Mouse (Mus musculus): Measurements from ENCODE around the gene Ube2a. TPM values are rescaled to one million over a fixed set of nuclear protein-coding genes. Genes with fewer than 3 reads are reported as not detected.
A peak's percentile ranks its signal among the peaks of the same experiment; 100 is the strongest.

Ube2a gene
- polyA plus RNA-seq (2011; ENCODE audit: insufficient read length, low read depth, missing spikeins) = 60.2 and 65.7 TPM in 2 replicates

- Histone ChIP-seq H3K27ac (ENCODE audit: insufficient read depth, low read length) (no peak within 1 kb of the TSS; the same call in 1 of the 2 replicates), H3K4me3 (ENCODE audit: insufficient read depth, low read length) (peak within 1 kb of the TSS; percentile 91), H3K4me1 (ENCODE audit: control insufficient read depth, insufficient read depth, low read length) (no peaks in the 10 kb centered on the region)
- TF ChIP-seq CTCF (IDR thresholded peaks at IDR 0.05; ENCODE audit: borderline replicate concordance, insufficient read depth, low read length) = no peak
- no peak for TF ChIP-seq POLR2A (IDR thresholded peaks at IDR 0.05; ENCODE audit: low read depth, low read length)
These were observed at the start of gene Ube2a, which contains the start of gene C330007P06Rik for GRCm38 (mm10) chrX:36873765-36874164. Gene Ube2a, plus strand, starts transcription at chrX:36873900. Gene C330007P06Rik, minus strand, starts transcription at chrX:36874111.

GRCm38 (mm10) chrX:36823932-36824711 is 49.6 kb upstream of the Ube2a start:
- no peak for TF ChIP-seq POLR2A (IDR thresholded peaks at IDR 0.05; ENCODE audit: low read depth, low read length)
- TF ChIP-seq CTCF (IDR thresholded peaks at IDR 0.05; ENCODE audit: borderline replicate concordance, insufficient read depth, low read length) = no peak

GRCm38 (mm10) chrX:36825032-36825431 is 48.7 kb upstream of the Ube2a start:
- TF ChIP-seq POLR2A (IDR thresholded peaks at IDR 0.05; ENCODE audit: low read depth, low read length) = no peak
- no peak for TF ChIP-seq CTCF (IDR thresholded peaks at IDR 0.05; ENCODE audit: borderline replicate concordance, insufficient read depth, low read length)
- no peak overlapping the region for H3K4me3 ChIP-seq (ENCODE audit: insufficient read depth, low read length)
- no peaks in the 10 kb centered on the region for H3K4me1 ChIP-seq (ENCODE audit: control insufficient read depth, insufficient read depth, low read length)
- H3K27ac ChIP-seq (ENCODE audit: insufficient read depth, low read length) = no peak overlapping the region

More at GRCm38 (mm10) chrX:36823932-36824711, 49.6 kb upstream of the Ube2a start:
- Histone ChIP-seq H3K27ac (ENCODE audit: insufficient read depth, low read length) (no peak overlapping the region), H3K4me1 (ENCODE audit: control insufficient read depth, insufficient read depth, low read length) (no peaks in the 10 kb centered on the region), H3K4me3 (ENCODE audit: insufficient read depth, low read length) (no peak overlapping the region)

DNA sequence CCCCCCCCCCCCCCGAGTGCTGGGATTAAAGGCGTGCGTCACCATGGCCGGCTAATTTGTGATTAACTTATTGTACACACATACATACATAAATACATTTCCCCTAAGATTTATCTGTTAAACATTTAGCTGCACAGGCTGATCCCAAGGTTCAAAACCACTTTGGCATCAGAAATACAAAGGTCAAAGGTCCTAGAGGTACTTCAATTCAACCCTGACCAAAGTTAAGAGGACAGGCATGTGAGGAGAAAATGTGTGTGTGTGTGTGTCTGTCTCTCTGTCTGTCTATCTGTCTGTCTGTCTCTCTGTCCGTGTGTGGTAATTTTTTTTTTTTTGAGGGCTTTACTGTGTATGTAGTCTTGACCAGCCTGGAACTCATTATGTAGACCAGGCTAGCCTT is 46.8 kb upstream of the Ube2a start:
- H3K4me3 ChIP-seq (ENCODE audit: insufficient read depth, low read length) = no peak overlapping the region
- peaks cover 9% of the 10 kb centered on the region for H3K4me1 ChIP-seq (ENCODE audit: control insufficient read depth, insufficient read depth, low read length)
- H3K27ac ChIP-seq (ENCODE audit: insufficient read depth, low read length) = no peak overlapping the region
- no peak for TF ChIP-seq CTCF (IDR thresholded peaks at IDR 0.05; ENCODE audit: borderline replicate concordance, insufficient read depth, low read length)

GRCm38 (mm10) chrX:36830271-36830670 is 43.4 kb upstream of the Ube2a start:
- TF ChIP-seq POLR2A (IDR thresholded peaks at IDR 0.05; ENCODE audit: low read depth, low read length) (no peak), CTCF (IDR thresholded peaks at IDR 0.05; ENCODE audit: borderline replicate concordance, insufficient read depth, low read length) (no peak)
- H3K27ac ChIP-seq (ENCODE audit: insufficient read depth, low read length) = no peak overlapping the region
- peaks cover 10% of the 10 kb centered on the region for H3K4me1 ChIP-seq (ENCODE audit: control insufficient read depth, insufficient read depth, low read length)
- H3K4me3 ChIP-seq (ENCODE audit: insufficient read depth, low read length) = no peak overlapping the region

DNA sequence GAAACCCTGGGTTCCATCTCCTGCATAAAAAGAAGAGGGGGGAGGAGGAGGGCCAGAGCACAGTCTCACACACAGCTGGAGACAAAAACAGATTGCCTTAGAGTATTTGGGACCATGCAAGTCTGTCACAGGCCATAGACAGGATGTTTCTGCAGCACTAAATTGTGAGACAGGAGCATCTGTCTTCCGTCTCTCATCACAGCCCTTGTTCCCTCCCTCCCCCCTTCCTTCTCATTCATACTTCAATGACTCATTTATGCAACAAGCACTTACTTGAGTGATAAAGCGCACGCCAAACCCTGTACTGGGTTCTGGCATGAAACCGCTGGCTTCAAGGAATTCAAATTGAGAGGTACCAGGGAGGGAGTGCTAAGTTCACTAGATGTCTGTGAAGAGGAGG is 42.1 kb upstream of the Ube2a start:
- Histone ChIP-seq H3K4me3 (ENCODE audit: insufficient read depth, low read length) (no peak overlapping the region), H3K27ac (ENCODE audit: insufficient read depth, low read length) (no peak overlapping the region), H3K4me1 (ENCODE audit: control insufficient read depth, insufficient read depth, low read length) (peaks cover 10% of the 10 kb centered on the region)
- no peak for TF ChIP-seq CTCF (IDR thresholded peaks at IDR 0.05; ENCODE audit: borderline replicate concordance, insufficient read depth, low read length)
- no peak for TF ChIP-seq POLR2A (IDR thresholded peaks at IDR 0.05; ENCODE audit: low read depth, low read length)

DNA sequence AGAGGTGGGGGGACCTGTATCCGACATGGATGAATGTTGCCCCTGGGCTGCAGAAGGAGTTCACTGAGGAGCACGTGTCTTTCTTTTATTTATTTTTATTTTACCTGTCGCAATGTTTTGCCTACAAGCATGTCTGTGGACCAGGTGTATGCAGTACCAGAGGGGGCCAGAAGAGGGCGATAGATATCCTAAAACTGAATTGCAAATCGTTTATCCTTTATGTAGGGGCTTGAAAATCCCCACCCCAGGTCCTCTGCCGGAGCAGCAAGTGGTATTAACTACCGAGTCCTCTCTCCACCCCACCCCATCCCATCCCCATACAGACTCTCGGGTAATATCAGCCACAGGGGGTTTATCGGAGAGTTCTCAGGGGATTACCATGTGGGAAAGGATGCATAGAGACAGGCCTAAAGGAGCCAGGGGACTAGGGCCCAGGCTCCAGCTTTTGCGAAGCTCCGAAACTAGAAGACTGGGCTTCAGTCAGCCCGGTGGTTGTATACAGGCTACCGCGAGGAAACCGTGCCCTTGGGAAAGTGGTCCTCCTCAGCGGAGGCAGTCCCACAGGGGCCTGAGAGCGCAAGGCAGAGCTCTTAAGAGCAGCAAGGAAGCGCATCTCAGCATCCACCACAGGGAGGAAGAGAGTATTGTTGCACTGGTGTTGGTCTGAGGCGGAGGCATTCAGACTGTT is 40.2 kb upstream of the Ube2a start:
- no peak overlapping the region for H3K27ac ChIP-seq (ENCODE audit: insufficient read depth, low read length)
- TF ChIP-seq CTCF (IDR thresholded peaks at IDR 0.05; ENCODE audit: borderline replicate concordance, insufficient read depth, low read length) (no peak), POLR2A (IDR thresholded peaks at IDR 0.05; ENCODE audit: low read depth, low read length) (no peak)
- no peak overlapping the region for H3K4me3 ChIP-seq (ENCODE audit: insufficient read depth, low read length)
- H3K4me1 ChIP-seq (ENCODE audit: control insufficient read depth, insufficient read depth, low read length) = peaks cover 10% of the 10 kb centered on the region

DNA sequence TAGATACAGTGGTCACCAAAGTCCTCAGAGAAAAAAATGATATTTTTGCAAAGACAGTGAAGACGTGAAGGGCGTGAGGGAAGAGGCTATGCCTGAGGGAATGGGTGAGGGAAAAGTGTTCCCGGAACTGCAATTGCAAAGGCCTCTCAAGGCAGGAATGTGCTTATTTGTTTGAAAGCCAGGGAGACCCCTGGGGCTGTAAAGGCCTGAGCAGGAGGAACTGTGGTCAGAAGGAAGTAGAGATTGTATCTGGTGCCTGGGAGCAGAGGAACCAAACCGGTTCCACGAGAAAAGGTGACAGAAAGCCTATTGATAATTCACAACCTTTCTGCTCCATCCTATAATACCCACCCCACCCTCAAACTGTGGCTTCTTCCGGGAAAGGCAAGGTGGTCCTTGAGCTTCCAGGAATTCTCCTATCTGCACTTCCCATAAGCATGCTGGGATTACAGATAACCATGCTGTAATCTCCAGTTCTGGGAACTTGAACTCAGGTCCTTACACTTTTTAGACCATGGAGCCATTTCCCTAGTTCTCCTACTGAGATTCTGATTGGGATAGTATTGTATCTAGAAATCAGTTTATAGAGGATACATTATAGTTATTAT is 36.5 kb upstream of the Ube2a start:
- H3K4me3 ChIP-seq (ENCODE audit: insufficient read depth, low read length) = no peak overlapping the region
- TF ChIP-seq CTCF (IDR thresholded peaks at IDR 0.05; ENCODE audit: borderline replicate concordance, insufficient read depth, low read length) (no peak), POLR2A (IDR thresholded peaks at IDR 0.05; ENCODE audit: low read depth, low read length) (no peak)
- no peaks in the 10 kb centered on the region for H3K4me1 ChIP-seq (ENCODE audit: control insufficient read depth, insufficient read depth, low read length)
- no peak overlapping the region for H3K27ac ChIP-seq (ENCODE audit: insufficient read depth, low read length)

DNA sequence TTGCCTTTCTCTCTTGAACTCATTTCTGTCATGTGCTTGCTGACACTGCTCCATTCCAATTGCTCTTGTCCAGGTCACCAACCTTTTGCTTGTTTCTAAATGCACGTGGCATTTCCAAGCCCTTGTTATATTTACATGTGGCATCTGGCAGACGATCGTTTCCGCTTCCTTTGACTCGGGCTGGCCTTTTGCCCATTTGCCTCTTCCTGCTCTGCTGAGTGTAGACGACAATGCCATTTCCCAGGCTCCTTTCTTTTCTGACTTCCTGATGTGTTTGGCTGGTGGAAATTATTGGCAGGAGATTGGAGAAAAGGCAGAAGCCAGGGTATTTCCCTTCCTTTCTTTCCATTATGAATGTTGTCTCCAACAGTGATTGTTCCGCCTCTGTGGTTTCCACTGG is 34.3 kb upstream of the Ube2a start:
- no peak for TF ChIP-seq POLR2A (IDR thresholded peaks at IDR 0.05; ENCODE audit: low read depth, low read length)
- no peak for TF ChIP-seq CTCF (IDR thresholded peaks at IDR 0.05; ENCODE audit: borderline replicate concordance, insufficient read depth, low read length)
- Histone ChIP-seq H3K4me3 (ENCODE audit: insufficient read depth, low read length) (no peak overlapping the region), H3K27ac (ENCODE audit: insufficient read depth, low read length) (no peak overlapping the region), H3K4me1 (ENCODE audit: control insufficient read depth, insufficient read depth, low read length) (no peaks in the 10 kb centered on the region)

All from embryonic fibroblast, embryonic 13.5 days (primary cell).